Mouse (Mus musculus) bone marrow, adult 2 months (tissue): ENCODE results near the gene Chl1.

Experiments used
- CTCF ChIP-seq: fragments of 200-500 bp; IDR thresholded peaks from 2 replicates; pipeline ENCODE4 v1.5.1; 2011; ENCODE audit warnings: low read length, control low read depth; ENCODE audit not compliant: control insufficient read depth, insufficient read depth
- POLR2A ChIP-seq: fragments of 200-500 bp; IDR thresholded peaks from 2 replicates; pipeline ENCODE4 v1.6.1; 2011; ENCODE audit warnings: low read depth, mild to moderate bottlenecking, control low read depth, low read length, borderline replicate concordance; ENCODE audit not compliant: control insufficient read depth

DNA sequence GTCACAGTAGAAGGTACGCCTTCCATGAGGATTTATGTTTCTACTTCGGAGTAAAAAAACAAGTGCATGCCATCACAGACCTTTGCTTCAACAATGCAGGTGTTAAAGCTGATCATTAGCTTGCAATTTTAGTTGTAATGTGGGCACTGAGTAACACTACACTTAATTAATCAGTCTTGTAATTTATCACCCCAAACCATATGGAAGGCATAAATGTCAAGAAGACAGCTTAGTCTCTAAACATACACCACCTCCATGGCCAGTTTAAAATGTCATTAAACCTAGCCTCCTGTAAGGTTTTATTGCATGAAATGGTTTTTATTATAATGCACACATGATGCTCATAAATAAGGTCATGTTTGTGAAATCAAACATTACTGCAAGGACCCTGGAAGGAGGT lies 164.8 kb downstream of the Chl1 start:
- no peak for TF ChIP-seq POLR2A
- no peak for TF ChIP-seq CTCF
